Mouse (Mus musculus) T-helper 2 cell (primary cell): Measurements from ENCODE around the gene Cask.

Experiments
- in situ Hi-C: fragments of 300-600 bp; cut with MboI, MseI; formaldehyde crosslinking; loops from one replicate; pipeline ENCODE4 v1.15.1; 2025; ENCODE audit warnings: high pct_unique_total_duplicates

Cask gene

DNA sequence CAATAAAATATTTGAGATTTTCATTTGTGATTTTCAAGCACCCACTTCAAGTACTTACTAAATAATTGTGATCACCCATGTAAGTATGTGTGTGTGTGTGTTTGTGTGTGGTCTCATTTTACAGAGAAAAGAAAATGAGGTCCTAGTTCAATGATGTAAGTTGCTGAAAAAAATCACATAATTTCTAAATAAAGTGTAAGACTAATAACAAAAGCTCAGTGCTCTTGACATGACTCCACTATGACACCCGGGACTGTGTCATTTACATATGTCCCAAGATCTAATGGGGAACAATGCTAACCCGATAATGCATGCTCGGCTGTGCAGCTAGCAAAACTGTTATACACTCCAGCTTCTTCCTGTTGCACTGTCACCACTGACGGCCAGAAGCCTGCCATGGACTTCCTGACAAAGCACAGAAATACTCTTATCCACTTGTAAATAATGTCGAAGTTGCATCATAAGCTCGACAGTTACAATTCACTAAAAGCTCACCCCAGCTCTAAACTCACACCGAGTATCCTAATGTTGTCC, 130.8 kb downstream of the Cask start:
- in situ Hi-C loops: no loop called here

DNA sequence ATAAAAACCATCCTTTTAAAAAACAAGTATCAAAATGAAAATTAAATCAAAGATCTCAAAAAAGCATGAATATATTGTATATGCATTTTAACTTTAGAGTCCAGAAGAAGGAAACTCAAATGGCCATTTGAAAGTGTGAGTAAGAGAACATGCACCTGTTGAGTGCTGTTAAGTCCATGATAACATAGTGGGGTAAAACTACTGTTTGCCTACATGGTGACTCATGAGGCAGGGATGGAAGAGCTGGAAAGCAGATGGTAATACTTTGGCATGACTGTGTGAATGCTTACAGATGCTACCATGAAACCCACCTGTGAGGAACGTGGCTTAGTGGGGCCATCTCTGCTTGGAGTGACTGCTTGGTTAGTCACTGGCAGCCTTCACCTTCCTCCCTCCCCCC, 132.9 kb downstream of the Cask start:
- in situ Hi-C loops: no loop called here

DNA sequence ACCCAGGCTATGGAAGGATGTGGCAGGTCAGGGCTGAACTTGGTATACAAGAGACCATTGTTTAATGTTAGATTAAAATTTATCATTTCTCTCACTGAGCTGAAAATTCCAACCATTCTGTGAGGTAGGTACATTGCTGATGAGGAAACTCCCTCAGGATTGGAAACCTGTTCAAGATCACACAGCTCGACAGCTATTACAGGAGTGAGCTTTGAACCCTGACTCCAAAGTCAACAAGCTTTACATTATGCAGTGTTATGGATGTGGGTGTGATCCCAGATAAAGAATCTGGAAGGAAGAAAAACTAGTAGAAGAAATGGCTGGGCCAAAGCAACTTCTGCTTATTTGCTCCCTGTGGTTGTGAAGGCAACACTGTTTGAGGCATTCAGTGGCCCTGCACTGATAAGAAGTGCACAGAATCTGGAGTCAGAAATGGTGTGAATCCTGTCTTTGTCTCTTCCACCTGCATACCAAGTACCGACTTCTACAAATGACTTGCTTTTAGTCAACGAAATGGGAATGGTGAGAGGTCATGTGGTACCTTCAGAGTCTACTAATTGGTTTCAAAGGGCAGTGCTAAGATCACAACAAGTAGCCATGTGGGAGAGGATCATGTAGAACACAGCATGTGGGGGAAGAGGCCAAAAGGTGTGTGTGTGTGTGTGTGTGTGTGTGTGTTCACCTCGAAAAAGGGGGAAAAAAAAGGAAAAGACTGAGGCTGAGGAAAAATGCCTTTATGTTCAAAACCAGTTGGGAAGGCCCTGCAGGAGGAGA, 134.2 kb downstream of the Cask start:
- in situ Hi-C loops: no loop called here

DNA sequence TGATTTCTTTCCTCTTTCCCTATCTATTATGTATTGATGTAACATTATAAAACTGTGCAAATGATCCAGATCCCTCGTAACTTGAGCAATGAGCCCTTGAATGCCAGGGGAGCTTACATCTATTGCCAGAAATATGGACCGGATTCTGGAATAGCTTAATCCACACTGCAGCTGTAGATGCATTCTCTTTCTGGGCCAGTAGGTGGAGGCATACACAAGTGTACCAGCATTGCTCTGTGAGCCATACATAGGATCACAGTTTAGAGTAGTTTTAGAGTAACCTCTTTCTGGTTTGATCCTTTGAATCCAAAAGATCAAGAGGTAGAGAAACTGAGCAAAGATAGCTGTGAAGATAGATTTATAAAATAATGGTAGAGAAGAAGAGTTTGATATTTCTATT, 141.0 kb downstream of the Cask start:
- in situ Hi-C loops: no loop called here

DNA sequence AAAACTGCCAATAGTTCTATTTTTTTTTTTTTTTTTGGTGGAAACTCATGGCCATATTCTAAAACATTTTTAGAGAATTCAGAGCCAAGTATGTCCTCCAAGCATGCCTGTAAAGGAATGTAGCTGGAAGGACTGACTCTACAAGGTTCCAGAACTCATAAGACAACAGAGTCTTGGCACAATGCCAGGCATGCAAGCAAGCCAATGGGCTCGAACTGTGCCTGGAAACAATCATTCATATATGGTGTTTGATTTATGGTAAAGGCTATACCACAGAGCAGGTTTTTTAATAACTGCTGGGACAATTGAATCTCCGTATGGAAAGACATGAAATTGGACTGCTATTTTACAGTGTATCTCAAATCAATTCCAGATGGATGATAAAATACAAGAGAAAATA, 146.1 kb downstream of the Cask start:
- in situ Hi-C loops: no loop called here

DNA sequence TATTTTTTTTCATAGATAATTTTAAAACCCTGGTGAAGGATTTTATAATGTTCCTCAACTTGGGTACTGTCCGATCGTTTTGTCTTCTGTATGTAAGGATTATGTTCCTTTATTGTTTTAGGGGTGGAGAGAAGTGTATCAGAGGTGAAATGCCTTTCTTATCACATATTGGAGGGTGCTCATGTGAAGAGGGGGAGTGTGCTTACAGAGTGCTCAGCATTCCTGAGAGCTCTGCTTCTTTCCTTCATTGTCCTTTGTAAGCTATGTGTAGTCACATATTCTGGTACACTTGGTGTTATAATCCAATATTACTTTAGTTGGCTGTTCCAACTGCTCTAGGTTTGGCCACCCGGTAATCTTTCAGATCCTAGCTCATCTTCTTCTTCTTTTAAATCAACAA, 150.5 kb downstream of the Cask start:
- in situ Hi-C loops: no loop called here

DNA sequence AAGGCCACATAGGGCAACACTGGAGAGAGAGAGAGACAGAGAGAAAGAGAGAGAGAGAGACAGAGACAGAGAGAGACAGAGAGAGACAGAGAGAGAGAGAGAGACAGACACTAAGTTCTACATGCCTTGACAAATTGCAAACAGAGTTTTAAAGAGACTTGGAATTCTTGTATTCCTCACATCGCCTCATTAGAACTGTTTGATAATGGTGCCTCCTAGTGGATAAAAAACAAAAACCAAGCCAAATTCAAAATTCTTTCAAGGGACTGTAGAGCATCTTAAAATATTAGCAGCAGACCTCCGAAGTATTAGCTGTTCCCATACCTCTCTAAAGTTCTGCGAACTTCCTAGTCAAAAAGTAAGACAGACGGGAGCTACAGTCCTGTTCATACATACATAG, 159.3 kb downstream of the Cask start:
- in situ Hi-C loops: no loop called here

DNA sequence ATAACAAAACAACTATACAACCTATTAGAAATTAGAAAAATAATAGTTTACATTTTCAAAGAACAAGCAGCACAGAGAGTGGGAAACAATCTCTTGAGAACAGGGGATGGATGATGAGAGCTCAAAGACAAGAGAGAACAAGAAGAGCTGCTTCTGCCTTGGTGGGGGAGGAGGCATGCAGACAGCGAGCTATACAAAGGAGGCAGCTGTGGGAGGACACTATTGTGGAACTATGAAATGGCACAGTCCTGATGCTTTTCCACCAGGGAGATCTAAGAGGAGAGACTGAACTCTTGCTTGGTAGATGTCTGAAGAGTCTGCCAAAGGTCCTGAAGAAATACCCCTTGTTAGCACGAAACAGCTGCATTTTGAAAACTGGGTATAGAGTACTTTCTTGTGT, 162.8 kb downstream of the Cask start:
- in situ Hi-C loops: no loop called here

DNA sequence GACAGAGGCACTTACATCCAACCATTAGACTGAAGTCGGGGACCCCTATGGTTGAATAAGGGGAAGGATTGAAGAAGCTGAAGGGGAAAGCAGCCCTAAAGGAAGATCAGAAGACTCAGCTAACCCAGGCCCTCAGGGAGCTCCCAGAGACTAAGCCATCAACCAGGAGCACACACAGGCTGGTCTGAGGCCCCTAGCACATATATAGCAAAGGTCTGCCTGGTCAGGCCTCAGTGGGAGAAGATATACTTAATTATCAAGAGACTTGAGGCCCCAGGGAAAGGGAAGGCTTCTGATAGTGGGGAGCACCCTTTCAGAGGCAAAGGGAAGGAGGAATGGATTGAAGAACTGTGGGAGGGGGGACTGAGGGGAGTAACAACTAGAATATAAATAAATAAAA, 164.6 kb downstream of the Cask start:
- in situ Hi-C loops: no loop called here

DNA sequence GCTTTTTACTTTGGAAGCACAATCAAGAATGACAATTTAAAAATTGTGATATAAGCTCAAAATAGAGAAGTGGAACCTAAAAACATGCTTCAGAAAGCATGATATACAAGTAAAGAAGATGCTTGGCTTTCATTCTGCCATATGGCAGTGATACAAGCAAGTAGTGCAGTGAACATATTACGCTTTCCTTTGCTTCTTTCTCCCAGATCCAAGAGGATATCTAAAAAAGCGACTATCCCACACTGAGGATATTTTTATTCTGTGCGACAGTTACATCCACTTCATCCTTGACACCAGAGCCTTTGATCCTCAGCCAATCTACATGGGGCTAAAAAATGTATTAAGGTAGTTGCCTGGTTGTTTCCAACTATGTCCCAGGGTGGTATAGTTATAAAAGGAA, 169.4 kb downstream of the Cask start:
- in situ Hi-C loops: no loop called here

DNA sequence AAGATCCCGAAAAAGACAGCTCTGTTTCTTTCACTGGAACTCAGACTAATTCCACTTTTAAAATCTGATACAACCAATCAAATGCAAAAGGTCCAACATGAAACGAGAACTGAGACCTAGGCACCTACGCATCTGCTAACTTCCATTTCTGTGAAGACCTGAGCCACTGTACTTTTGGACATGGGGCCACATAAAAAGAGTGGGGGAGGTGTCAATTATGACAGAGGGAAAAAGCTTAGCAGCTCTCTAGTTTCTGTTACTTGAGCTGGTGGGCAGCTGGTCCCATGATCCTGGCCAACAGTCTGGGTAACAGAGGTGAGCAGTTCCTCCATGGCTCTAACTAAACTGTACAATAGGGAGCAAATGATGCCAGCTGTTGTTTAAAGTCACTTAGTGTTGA, 178.2 kb downstream of the Cask start:
- in situ Hi-C loops: no loop called here

DNA sequence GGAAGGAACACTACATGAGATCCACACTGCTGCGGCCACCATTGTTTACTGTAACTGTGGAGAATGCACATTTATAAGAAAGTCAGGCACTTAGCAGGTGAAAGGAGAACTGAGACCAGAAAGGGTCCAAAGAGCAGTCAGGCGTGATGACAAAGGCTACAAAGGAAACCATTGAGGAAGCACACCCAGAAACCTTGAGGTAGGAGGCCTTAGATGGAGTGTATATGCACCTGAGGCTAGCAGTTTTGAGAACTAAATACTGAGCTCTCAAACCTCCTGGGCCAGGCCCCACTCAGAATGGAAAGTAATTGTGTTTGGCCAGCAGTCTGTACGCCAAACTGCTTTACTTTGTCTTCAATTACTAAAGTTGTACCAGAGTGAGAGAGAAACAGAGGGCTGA, 180.8 kb downstream of the Cask start:
- in situ Hi-C loops: no loop called here

DNA sequence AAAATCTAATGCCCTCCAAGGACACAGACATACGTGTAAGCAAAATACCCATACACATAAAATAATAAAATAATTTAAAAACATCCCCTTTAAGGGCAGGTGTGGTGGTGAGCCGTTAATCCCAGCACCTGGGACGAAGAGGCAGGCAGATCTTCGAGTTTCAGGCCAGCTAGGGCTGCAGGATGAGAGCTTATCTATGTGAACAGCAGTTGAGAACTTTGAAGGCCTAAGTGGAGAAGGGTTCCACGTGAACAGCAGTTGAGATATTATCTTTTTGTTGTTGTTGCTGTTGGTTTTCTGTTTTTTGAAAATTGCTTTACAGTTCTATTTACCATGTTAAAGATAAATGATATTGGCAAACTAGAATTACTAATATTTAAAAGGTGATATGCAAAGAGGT, 182.3 kb downstream of the Cask start:
- in situ Hi-C loops: no loop called here

DNA sequence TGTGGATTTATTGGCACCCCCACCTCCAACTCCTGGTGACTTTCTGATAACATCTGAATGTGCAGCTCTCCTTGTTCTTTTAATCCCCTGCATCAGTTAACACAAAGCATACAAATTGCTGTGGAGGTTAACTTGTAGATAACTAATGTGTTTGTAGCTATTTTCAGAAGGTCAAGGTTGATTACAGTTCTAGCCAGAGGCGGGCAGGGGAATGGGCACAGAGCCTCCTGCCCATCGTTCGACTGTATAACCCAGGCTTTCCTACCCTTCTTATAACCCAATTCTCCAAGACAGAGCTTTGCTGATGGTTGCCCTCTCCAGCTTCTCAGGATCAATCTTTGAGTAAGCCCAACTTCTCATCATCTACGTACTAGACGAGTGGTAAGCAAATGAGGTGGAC, 190.1 kb downstream of the Cask start, which contains the start of gene Gpr82:
Gpr82 (plus strand) TSS at position 301 of the 400 bp plus-strand sequence.
- in situ Hi-C loops: loop anchor here (5.0 kb wide), 1 partner anchor 189 kb away; no protein-coding TSS in a partner anchor

DNA sequence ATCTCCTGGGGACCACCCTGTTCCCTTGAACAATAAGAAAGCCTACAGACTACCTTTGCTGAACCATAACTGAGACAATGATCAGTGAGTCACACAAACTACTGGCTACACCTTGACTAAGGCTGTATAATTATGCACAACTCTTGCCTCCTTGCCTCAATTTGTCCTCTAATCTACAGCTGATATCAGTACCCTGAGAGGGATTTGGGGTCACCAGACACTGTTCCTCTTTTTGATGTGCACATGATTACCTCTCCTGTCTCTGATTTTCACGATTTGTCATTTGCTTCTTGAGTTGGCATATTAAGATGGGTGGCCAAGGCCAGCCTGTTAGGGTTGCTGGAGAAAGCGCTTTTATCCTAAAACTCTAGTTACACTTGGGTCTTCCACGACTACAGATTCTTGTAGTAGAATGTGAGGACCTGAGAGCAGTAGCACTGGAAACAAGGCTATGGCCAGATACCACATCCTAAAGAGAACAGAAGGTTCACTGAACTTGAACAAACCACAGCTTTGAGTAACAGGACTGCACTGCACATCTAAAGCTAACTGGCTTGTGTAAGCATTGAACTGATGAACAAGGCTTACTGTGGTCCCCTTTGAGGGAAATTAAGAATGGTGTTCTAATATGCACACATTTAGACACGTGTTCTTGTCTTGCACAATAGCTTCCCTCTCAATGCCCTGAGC, 191.8 kb downstream of the Cask start:
- in situ Hi-C loops: no loop called here

DNA sequence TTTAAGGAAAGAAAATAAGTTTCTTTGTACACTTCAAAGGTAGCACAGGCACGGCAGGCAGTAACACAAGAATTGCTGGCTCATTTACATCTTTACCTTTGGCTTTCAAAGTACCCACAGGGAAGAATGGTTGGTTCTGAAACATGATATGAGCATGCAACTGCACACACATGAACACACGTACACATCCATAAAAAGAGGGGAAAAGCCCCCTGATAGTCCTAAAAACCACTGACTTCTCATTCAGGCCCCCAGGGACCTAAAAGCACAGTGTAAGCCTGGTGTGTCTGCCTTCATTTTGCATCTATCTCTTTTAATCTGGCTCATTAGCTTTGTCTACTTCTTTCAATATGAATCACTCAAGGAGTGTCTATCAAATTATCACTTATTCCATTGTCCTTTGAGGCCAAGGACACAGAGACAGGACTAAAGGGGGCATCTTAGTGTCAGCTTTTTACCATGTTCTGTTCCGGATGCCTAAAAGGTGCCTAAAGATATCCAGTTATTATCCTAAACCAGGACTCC, 192.5 kb downstream of the Cask start:
- in situ Hi-C loops: no loop called here

DNA sequence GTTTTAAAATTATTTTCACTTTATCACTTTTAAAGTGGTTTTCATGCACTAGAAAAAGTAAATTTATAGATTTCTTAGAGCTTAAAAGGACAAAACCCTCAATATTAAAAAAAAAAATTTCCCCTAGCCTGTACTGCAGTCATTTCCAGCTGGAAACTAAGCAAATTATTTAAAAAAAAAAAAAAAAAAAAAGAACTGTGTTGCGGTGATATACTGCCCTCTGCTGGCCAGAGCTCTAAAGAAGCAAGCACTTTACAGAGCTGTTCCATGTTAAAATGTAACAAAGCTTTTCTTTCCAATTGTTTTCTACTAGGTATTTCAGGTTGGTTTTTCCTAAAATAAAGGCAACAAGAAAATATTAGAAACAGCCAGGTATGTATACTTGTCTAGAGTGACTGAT, 194.4 kb downstream of the Cask start:
- in situ Hi-C loops: no loop called here

DNA sequence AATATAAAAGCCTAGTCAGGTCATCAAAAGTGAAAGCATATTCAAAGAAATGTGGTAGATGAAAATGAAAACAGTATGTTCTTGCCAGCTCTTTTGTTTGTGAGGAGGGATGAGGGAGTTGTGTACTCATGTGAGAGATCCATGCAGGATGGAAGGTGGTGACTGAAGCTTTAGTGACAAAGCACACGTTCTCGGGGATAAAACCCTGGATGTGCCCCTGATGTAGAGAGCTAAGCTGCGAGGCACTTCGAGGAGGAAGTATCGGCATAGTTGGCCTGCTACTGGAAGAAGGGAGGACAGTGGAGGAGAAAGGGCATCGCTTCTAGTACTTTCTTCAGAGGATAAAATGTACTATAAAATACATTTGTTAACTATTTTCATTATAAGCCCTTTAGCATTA, 195.3 kb downstream of the Cask start:
- in situ Hi-C loops: no loop called here

DNA sequence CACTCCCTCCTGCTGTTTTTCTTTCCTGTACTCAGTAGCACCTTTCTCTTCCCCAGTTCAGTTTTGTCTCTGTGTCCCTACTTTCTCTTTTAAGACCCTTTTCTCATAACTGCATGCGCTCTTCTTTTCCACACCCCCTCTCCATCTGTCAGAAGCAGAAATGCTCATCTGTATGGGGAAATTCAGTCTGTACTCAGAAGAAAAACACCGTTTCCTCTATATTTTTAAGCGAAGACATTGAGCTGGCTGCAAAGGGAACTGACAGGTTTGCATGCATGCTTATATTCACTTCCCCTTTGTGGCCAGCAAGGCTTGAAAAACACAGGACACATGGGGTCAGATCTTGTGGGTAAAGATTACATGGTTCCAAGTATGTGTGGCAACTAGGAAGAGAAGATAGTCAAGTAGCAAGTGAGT, 196.2 kb downstream of the Cask start:
- in situ Hi-C loops: no loop called here

DNA sequence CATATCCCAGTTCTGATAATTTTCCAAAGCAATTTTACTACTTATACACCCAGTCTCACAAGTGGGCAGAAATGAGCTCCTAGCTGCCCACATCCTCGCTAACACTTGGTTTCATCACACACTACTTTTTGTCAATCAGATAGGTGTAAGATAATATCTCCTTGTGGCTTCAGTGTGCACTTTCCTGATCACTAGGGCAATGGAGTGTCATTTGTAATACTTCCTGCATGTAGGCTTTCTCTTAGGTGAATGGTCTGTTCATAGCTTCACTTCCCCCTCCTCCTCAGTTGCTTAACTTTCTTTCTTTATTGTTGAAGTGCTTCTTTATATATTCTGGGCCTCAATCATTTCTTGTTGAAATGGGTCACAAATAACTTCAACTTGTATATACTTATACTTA, 198.9 kb downstream of the Cask start:
- in situ Hi-C loops: loop anchor here (5.0 kb wide), 3 partner anchors 35 to 425 kb away; no protein-coding TSS in a partner anchor

DNA sequence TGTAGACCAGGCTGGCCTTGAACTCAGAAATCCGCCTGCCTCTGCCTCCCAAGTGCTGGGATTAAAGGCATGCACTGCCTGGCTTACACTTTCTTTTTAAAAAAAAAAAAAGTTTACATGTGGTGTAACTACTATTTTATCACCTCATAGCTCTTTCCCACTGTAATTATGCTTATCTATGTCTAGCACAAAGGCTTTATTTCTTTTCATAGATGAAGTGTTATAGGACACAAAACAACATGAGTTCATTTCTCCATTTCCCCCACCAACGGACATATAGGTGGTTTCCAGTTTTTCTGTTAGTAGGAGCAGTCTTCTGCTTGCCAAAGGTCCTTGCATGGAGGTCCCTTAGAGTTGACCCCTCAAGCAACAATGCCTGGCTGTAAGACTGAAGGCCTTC, 199.3 kb downstream of the Cask start:
- in situ Hi-C loops: loop anchor here (5.0 kb wide), 3 partner anchors 35 to 425 kb away; no protein-coding TSS in a partner anchor

DNA sequence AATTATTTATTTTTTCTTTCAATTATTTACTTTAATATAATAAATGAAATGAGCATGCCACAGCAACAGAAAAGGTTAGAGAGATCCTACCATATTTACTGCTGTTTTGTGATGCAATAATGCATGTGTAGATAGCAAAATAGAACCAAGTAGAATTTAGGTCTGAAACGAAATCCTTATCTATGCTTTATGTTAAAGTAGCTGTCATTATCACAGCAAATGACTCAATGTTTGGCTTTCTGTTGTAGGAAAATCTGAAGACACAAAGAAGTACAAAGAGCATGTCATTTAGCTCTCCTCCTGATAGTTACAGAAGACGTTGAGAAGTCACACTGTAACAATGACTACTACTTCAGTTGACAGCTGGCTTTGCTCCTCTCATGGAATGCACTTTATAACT, 212.3 kb downstream of the Cask start:
- in situ Hi-C loops: no loop called here

DNA sequence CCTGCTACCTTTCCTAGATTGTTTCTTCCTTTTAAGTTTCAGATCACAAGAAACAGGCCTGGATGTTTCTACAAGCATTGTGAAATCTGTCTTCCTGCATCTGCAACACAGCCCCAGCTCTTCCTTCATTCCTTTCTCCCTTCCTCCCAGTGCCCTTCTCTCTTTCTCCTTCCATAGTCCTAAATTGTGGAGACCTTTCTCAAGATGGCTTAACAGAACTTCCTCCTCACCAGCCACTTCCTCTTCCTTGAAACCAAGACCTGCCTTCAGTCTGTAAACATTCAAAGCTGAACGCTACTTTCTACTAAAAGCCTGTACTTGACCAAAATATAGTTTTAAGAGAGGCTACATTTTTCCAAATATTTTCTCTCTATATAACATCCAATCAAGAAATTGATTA, 214.8 kb downstream of the Cask start:
- in situ Hi-C loops: no loop called here
